Mouse (Mus musculus): ENCODE measurements around the gene Xrcc1. TPM values are rescaled to one million over a fixed set of nuclear protein-coding genes. Genes with fewer than 3 reads are reported as not detected.

Xrcc1 gene
- polyA plus RNA-seq (2016; fragmentation: Nextera tagmentation; extraction: Ambion mirVana): 105 and 107 TPM in 2 replicates

DNA sequence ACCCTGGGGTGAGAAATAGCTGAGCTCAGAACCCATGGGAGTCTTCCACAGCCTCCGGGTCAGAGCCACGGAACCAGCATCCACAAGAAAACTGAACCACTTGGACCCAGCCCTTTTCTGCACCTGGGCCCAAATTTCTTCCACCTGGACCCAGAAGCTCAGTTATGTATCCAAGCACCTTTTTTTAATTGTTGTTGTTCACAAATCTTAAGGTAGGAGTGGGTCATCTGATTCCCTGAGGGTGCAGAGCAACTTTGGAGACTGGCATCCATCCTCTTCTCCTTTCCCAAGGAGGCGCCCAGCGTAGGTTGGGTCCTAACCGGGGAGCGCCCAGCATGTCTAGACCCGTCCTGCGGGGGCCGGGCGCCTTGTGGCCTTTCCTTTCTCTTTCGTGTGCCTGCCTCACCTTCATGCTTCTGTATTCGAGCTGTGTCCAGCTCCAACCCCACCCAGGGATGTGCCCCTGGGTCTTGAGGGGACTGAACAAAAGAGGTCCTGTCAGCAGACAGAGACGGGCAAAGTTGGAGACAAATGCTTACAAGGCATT, at the start of gene Xrcc1, which contains the start of gene Pinlyp:
Xrcc1 (plus strand) TSS at position 222 of the 547 bp plus-strand sequence.
Pinlyp (minus strand) TSS at position 51 of the 547 bp plus-strand sequence.
- Histone ChIP-seq H3K36me3 (replicated peaks) (peaks cover 30% of the 10 kb centered on the region), H3K4me3 (replicated peaks) (peak within 1 kb of the TSS; percentile 81), H3K27me3 (no peaks in the 10 kb centered on the region), H3K9ac (peak within 1 kb of the TSS; percentile 87), H3K4me1 (peaks cover 17% of the 10 kb centered on the region), H3K9me3 (no peaks in the 10 kb centered on the region), H3K27ac (peak within 1 kb of the TSS; percentile 71), H3K4me2 (peak within 1 kb of the TSS; percentile 74)
- 30% methylated on average over 13 of the region's 13 CpGs for WGBS
- ATAC-seq (ENCODE audit: low FRiP score): peak; percentile 27

DNA sequence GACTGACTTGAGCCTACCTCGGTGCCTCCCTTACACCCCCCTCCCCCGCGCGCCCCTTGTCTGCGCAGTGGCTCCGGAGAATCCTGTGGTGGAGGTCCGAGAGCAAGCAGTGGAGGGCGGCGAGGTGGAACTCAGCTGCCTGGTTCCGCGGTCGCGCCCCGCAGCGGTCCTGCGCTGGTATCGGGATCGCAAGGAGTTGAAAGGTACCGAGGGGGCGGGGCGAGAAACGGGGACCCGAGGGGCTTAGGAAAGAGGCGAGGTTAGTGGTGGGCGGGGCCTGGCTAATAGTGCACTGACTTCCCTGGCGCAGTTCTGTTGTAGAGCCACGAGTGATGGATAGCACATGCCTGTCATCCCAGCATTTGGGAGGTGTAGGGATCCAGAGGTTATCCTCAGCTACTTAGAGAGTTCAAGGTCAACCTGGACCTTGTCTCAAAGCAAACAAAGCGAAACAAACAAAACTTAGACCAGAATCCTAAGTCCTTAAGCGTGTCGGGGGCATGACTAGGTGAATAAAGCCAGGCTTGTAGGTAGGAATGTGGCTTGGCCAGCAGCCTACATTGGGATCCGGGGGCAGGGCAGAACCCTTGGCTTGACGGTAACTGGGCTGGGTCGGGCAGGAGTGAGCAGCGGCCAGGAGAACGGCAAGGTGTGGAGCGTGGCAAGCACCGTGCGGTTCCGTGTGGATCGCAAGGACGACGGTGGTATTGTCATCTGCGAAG, 46.1 kb upstream of the Xrcc1 start:
- H3K4me3 ChIP-seq (replicated peaks): peak overlapping the region; percentile 17; the same call in 1 of the 2 replicates
- WGBS: 17% methylated on average over 43 of the region's 43 CpGs
- peaks cover 5% of the 10 kb centered on the region; the same call in 1 of the 2 replicates for H3K9me3 ChIP-seq
- peaks cover 54% of the 10 kb centered on the region for H3K36me3 ChIP-seq (replicated peaks)
- H3K27me3 ChIP-seq: peaks cover 33% of the 10 kb centered on the region
- peaks cover 28% of the 10 kb centered on the region for H3K4me1 ChIP-seq
- 0 out of 2 replicates have a peak, but pooled peaks have one; percentile 30 for ATAC-seq (ENCODE audit: low FRiP score)
- H3K9ac ChIP-seq: no peak overlapping the region
- H3K4me2 ChIP-seq: peak overlapping the region; percentile 44
- H3K27ac ChIP-seq: no peak overlapping the region

- H3K27ac ChIP-seq: no peak overlapping the region
- H3K9ac ChIP-seq: no peak overlapping the region
- H3K4me1 ChIP-seq: peaks cover 37% of the 10 kb centered on the region
- 32% methylated on average over 7 of the region's 7 CpGs for WGBS
- peaks cover 53% of the 10 kb centered on the region for H3K36me3 ChIP-seq (replicated peaks)
- no peak for ATAC-seq (ENCODE audit: low FRiP score)
- peaks cover 33% of the 10 kb centered on the region for H3K27me3 ChIP-seq
- no peak overlapping the region for H3K4me3 ChIP-seq (replicated peaks)
- H3K9me3 ChIP-seq: peaks cover 5% of the 10 kb centered on the region; the same call in 1 of the 2 replicates
- H3K4me2 ChIP-seq: no peak overlapping the region
These were observed 45.2 kb upstream of the Xrcc1 start for GRCm38 (mm10) chr7:24500929-24501328.

DNA sequence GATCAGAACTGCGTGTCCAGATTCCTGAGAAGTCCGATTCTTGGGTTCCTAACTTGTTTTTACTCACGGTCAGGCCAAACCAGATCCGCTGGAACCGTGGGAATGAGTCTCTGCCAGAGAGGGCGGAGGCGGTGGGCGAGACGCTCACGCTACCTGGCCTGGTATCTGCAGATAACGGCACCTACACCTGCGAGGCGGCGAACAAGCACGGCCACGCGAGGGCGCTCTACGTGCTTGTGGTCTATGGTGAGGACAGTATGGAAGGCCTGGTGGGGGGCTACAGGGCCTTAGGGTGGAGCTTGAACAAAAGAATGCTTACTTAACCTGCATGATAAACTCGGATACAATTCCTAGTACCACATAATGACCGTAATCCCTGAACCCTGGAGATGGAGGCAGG, 44.6 kb upstream of the Xrcc1 start:
- H3K9me3 ChIP-seq: peaks cover 5% of the 10 kb centered on the region; the same call in 1 of the 2 replicates
- no peak for ATAC-seq (ENCODE audit: low FRiP score)
- H3K4me2 ChIP-seq: no peak overlapping the region
- peaks cover 53% of the 10 kb centered on the region for H3K36me3 ChIP-seq (replicated peaks)
- H3K9ac ChIP-seq: no peak overlapping the region
- H3K27ac ChIP-seq: no peak overlapping the region
- WGBS: 52% methylated on average over 21 of the region's 21 CpGs
- H3K4me3 ChIP-seq (replicated peaks): no peak overlapping the region
- H3K4me1 ChIP-seq: peaks cover 42% of the 10 kb centered on the region
- H3K27me3 ChIP-seq: peaks cover 33% of the 10 kb centered on the region

DNA sequence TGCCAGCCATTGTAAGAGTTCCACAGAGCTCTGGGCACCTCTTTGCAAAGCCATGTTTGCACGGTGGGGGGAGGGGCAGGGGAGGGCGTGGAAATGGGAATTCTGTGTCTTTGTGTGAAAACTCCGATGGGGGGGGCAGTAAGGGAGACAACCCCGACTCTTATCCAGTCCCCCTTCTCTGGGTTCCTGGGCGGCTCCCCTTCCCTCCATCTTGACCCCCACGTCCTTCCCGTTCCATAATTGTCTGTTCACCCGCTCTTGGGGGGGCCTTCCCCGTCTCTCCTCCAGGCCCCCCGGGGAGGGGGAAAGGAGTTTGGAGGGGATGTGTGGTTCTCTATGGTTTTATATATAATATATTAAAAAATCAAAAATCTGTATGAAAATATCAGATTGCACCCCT, 42.1 kb upstream of the Xrcc1 start:
- H3K9ac ChIP-seq: no peak overlapping the region

GRCm38 (mm10) chr7:24504868-24505267, 41.2 kb upstream of the Xrcc1 start:
- peaks cover 39% of the 10 kb centered on the region for H3K36me3 ChIP-seq (replicated peaks)
- H3K4me2 ChIP-seq: peak overlapping the region; percentile 81; the same call in 1 of the 2 replicates
- H3K27ac ChIP-seq: peak overlapping the region; percentile 100
- ATAC-seq (ENCODE audit: low FRiP score): no peak
- peaks cover 47% of the 10 kb centered on the region for H3K4me1 ChIP-seq
- no peak overlapping the region for H3K4me3 ChIP-seq (replicated peaks)
- H3K9ac ChIP-seq: no peak overlapping the region
- H3K27me3 ChIP-seq: peaks cover 14% of the 10 kb centered on the region
- WGBS: 20% methylated on average over 4 of the region's 4 CpGs
- peaks cover 5% of the 10 kb centered on the region; the same call in 1 of the 2 replicates for H3K9me3 ChIP-seq

More for the DNA sequence above, 42.1 kb upstream of the Xrcc1 start:
- peaks cover 46% of the 10 kb centered on the region for H3K36me3 ChIP-seq (replicated peaks)
- 25% methylated on average over 10 of the region's 10 CpGs for whole genome bisulfite sequencing
- peaks cover 22% of the 10 kb centered on the region for H3K27me3 ChIP-seq
- H3K4me1 ChIP-seq: peaks cover 50% of the 10 kb centered on the region
- no peak for ATAC-seq (ENCODE audit: low FRiP score)
- no peak overlapping the region for H3K27ac ChIP-seq
- no peak overlapping the region for H3K4me3 ChIP-seq (replicated peaks)
- H3K4me2 ChIP-seq: 0 out of 2 replicates have a peak overlapping the region, but pooled peaks have one; percentile 4
- H3K9me3 ChIP-seq: peaks cover 5% of the 10 kb centered on the region; the same call in 1 of the 2 replicates

- WGBS: 13% methylated on average over 15 of the region's 15 CpGs
- no peak for ATAC-seq (ENCODE audit: low FRiP score)
- peak overlapping the region; percentile 81 for H3K4me2 ChIP-seq
- H3K4me3 ChIP-seq (replicated peaks): peak overlapping the region; percentile 10; the same call in 1 of the 2 replicates
- peaks cover 42% of the 10 kb centered on the region for H3K4me1 ChIP-seq
- H3K9ac ChIP-seq: peak overlapping the region; percentile 39
- peaks cover 4% of the 10 kb centered on the region; the same call in 1 of the 2 replicates for H3K9me3 ChIP-seq
- H3K27ac ChIP-seq: peak overlapping the region; percentile 100
- H3K36me3 ChIP-seq (replicated peaks): peaks cover 37% of the 10 kb centered on the region
- H3K27me3 ChIP-seq: peaks cover 7% of the 10 kb centered on the region
These were observed 40.5 kb upstream of the Xrcc1 start for GRCm38 (mm10) chr7:24505447-24506064.

DNA sequence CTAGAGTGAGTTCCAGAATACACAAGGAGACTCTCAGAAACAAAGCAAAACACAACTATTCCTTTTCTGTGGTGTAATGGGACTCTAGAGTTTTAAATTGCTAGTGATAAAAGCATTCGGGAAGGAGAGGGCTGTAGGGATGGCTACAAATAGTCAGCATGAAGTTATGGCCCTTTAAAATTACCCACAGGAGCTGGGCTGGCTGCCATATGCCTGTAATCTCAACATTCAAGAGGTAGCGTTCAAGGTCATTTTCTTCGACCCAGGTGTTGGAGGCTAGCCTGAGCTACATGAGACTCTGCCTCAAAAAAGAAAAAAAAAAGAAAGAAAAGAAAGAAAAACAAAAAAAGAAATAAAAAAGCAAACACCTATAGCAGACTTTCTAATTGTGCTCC, 40.0 kb upstream of the Xrcc1 start:
- WGBS: 17% methylated on average over 3 of the region's 3 CpGs
- peaks cover 42% of the 10 kb centered on the region for H3K4me1 ChIP-seq
- H3K9ac ChIP-seq: peak overlapping the region; percentile 91; the same call in 1 of the 2 replicates
- H3K9me3 ChIP-seq: no peaks in the 10 kb centered on the region
- peak overlapping the region; percentile 81 for H3K4me2 ChIP-seq
- peaks cover 4% of the 10 kb centered on the region; the same call in 1 of the 2 replicates for H3K27me3 ChIP-seq
- peaks cover 37% of the 10 kb centered on the region for H3K36me3 ChIP-seq (replicated peaks)
- H3K4me3 ChIP-seq (replicated peaks): peak overlapping the region; percentile 63
- peak overlapping the region; percentile 100 for H3K27ac ChIP-seq
- ATAC-seq (ENCODE audit: low FRiP score): no peak

GRCm38 (mm10) chr7:24506476-24506837, 39.6 kb upstream of the Xrcc1 start:
- Histone ChIP-seq H3K36me3 (replicated peaks) (peaks cover 37% of the 10 kb centered on the region), H3K4me3 (replicated peaks) (peak overlapping the region; percentile 63), H3K4me2 (peak overlapping the region; percentile 81), H3K27me3 (peaks cover 4% of the 10 kb centered on the region; the same call in 1 of the 2 replicates), H3K9ac (peak overlapping the region; percentile 91), H3K27ac (peak overlapping the region; percentile 100), H3K9me3 (no peaks in the 10 kb centered on the region), H3K4me1 (peaks cover 42% of the 10 kb centered on the region)
- WGBS: under 1% methylated on average over 12 of the region's 12 CpGs
- ATAC-seq (ENCODE audit: low FRiP score): no peak

- peak within 1 kb of the TSS; percentile 91 for H3K9ac ChIP-seq
- WGBS: under 1% methylated on average over 83 of the region's 84 CpGs
- peaks cover 37% of the 10 kb centered on the region for H3K36me3 ChIP-seq (replicated peaks)
- peak within 1 kb of the TSS; percentile 100 for H3K27ac ChIP-seq
- peak; percentile 94 for ATAC-seq (ENCODE audit: low FRiP score)
- H3K4me2 ChIP-seq: peak within 1 kb of the TSS; percentile 81
- H3K9me3 ChIP-seq: no peaks in the 10 kb centered on the region
- peaks cover 42% of the 10 kb centered on the region for H3K4me1 ChIP-seq
- peaks cover 4% of the 10 kb centered on the region; the same call in 1 of the 2 replicates for H3K27me3 ChIP-seq
- peak within 1 kb of the TSS; percentile 63 for H3K4me3 ChIP-seq (replicated peaks)
These were observed 39.0 kb upstream of the Xrcc1 start, which contains the start of gene Zfp428 for GRCm38 (mm10) chr7:24506838-24507725. Gene Zfp428, plus strand, starts transcription at chr7:24507006.

DNA sequence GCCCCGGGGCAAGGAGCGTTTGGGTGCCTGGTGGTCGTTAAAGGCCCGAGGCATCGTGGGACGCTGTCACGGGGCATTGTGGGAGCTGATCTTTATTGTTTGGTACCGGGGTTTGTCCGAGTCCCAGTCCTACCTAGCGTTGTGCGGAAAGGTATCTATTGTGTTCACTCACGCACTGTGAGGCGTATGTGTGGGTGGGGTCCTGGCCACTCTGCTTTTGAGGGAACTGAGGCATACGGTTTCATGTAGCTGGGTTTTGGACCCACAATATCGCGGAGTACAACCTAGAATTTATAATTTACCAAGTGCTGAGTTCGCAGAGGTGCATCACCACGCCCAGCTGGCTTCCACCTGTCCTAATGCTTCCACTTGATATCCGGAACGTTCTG, 38.4 kb upstream of the Xrcc1 start:
- peak; percentile 17 for ATAC-seq (ENCODE audit: low FRiP score)
- H3K4me1 ChIP-seq: peaks cover 42% of the 10 kb centered on the region

More for the DNA sequence above, 38.4 kb upstream of the Xrcc1 start:
- H3K4me2 ChIP-seq: peak overlapping the region; percentile 81
- 1% methylated on average over 20 of the region's 20 CpGs for WGBS
- H3K9me3 ChIP-seq: no peaks in the 10 kb centered on the region
- peaks cover 37% of the 10 kb centered on the region for H3K36me3 ChIP-seq (replicated peaks)
- H3K4me3 ChIP-seq (replicated peaks): peak overlapping the region; percentile 63
- H3K27me3 ChIP-seq: no peaks in the 10 kb centered on the region
- peak overlapping the region; percentile 91 for H3K9ac ChIP-seq
- peak overlapping the region; percentile 100 for H3K27ac ChIP-seq

Data from forebrain, embryonic 12.5 days (tissue).